Mouse (Mus musculus) forebrain, embryonic 10.5 days (tissue): ENCODE results near the gene Kansl1l. TPM values are rescaled to one million over a fixed set of nuclear protein-coding genes. Genes with fewer than 3 reads are reported as not detected.

Experiments used
- DNase-seq: peaks from one replicate; pipeline ENCODE4 v3.0.0-alpha.2; 2017; ENCODE audit warnings: low spot score; ENCODE audit errors: extremely low spot score
- H3K27ac ChIP-seq: fragments of 300-500 bp; sonication (generic); 2 replicates; pipeline ENCODE4 v1.5.1; 2016; ENCODE audit warnings: mild to moderate bottlenecking
- H3K27me3 ChIP-seq: fragments of 300-500 bp; sonication (generic); 2 replicates; pipeline ENCODE4 v1.6.1; 2016; ENCODE audit warnings: mild to moderate bottlenecking; ENCODE audit not compliant: poor library complexity, severe bottlenecking
- H3K36me3 ChIP-seq: fragments of 300-500 bp; sonication (generic); replicated peaks from 2 replicates; pipeline ENCODE4 v1.6.1; 2016; ENCODE audit warnings: mild to moderate bottlenecking, moderate library complexity
- H3K4me1 ChIP-seq: fragments of 300-500 bp; sonication (generic); 2 replicates; pipeline ENCODE4 v1.6.1; 2016
- H3K4me3 ChIP-seq: fragments of 300-500 bp; sonication (generic); 2 replicates; pipeline ENCODE4 v1.5.1; 2016; ENCODE audit warnings: mild to moderate bottlenecking, moderate library complexity
- H3K9me3 ChIP-seq: fragments of 300-500 bp; sonication (generic); 2 replicates; pipeline ENCODE4 v1.6.1; 2016; ENCODE audit warnings: mild to moderate bottlenecking, moderate library complexity
- WGBS: fragments of 180-500 bp; shearing (Covaris S2); methylation state at CpG from one replicate; pipeline ENCODE4 v1.1.7; 2016; 5-methylcytosine and 5-hydroxymethylcytosine counted together
- polyA plus RNA-seq: library from polyadenylated mRNA; unstranded; fragments of >200 nt; fragmentation: Nextera tagmentation; extraction: Ambion mirVana; gene quantifications from 2 replicates; pipeline ENCODE4 v1.2.1, GENCODE M21; 2016

The Kansl1l gene
- polyA plus RNA-seq, 1 experiment from 2014 or later, result 7.1 TPM

GRCm38 (mm10) chr1:66678662-66679061 lies 138.7 kb downstream of the Kansl1l start:
- no peak for DNase-seq
- whole genome bisulfite sequencing, result 54% methylated on average over 2 of the region's 2 CpGs
- Histone ChIP-seq H3K9me3 (no peaks in the 10 kb centered on the region), H3K27me3 (no peaks in the 10 kb centered on the region), H3K36me3 (no peaks in the 10 kb centered on the region), H3K4me1 (peaks cover 5% of the 10 kb centered on the region; the same call in 1 of the 2 replicates), H3K27ac (no peak overlapping the region), H3K4me3 (no peak overlapping the region)

GRCm38 (mm10) chr1:66677928-66678327 lies 139.4 kb downstream of the Kansl1l start:
- Histone ChIP-seq H3K27ac (no peak overlapping the region), H3K4me3 (no peak overlapping the region), H3K9me3 (no peaks in the 10 kb centered on the region), H3K27me3 (no peaks in the 10 kb centered on the region), H3K4me1 (peaks cover 5% of the 10 kb centered on the region; the same call in 1 of the 2 replicates), H3K36me3 (no peaks in the 10 kb centered on the region)
- DNase-seq, result no peak
- 78% methylated on average over 14 of the region's 14 CpGs for WGBS

GRCm38 (mm10) chr1:66672812-66673211 lies 144.6 kb downstream of the Kansl1l start:
- Histone ChIP-seq H3K27ac (no peak overlapping the region), H3K9me3 (no peaks in the 10 kb centered on the region), H3K27me3 (no peaks in the 10 kb centered on the region), H3K4me1 (peaks cover 1% of the 10 kb centered on the region; the same call in 1 of the 2 replicates), H3K36me3 (no peaks in the 10 kb centered on the region), H3K4me3 (no peak overlapping the region)
- no peak for DNase-seq
- 86% methylated on average over 7 of the region's 7 CpGs for WGBS

DNA sequence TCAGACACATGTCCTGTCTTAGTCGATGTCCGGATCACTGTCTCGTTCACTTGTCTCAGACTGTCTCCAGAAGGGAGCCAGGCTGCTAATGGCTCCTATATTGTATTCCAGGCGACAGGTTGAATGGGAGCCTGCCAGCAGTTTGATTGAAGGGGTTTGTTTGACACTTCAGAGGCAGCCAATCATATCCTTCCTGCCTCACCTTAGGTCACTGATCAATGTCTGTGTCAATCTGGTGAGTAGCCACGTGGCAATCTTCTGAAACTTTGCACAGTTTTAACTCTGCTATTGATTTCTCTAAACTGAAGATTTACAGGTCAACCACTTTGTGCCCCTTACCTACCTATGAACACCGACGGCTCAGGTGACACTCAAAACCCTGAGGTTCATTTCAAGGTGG lies 145.9 kb downstream of the Kansl1l start:
- Histone ChIP-seq H3K4me3 (no peak overlapping the region), H3K36me3 (no peaks in the 10 kb centered on the region), H3K27me3 (no peaks in the 10 kb centered on the region), H3K27ac (no peak overlapping the region), H3K9me3 (no peaks in the 10 kb centered on the region), H3K4me1 (no peaks in the 10 kb centered on the region)
- WGBS, result 73% methylated on average over 7 of the region's 7 CpGs
- DNase-seq, result no peak

Other genes with a start within 250 kb of the Kansl1l start
- gene Rpe, start 116.7 kb downstream of the Kansl1l start, polyA plus RNA-seq, result 53.4 and 56.0 TPM in 2 replicates
- gene Acadl, start 45.7 kb upstream of the Kansl1l start, polyA plus RNA-seq, result 40.2 and 40.8 TPM in 2 replicates
- gene Myl1, start 127.8 kb upstream of the Kansl1l start, polyA plus RNA-seq, result 0.14 and 0.43 TPM in 2 replicates
- 66.0 and 67.0 TPM in 2 replicates for gene Lancl1, start 221.3 kb upstream of the Kansl1l start, polyA plus RNA-seq